Mouse (Mus musculus): ENCODE data around the gene Krt80.
"Not testable (repeated sequence)": the region's sequence is repeated elsewhere in the genome, so short reads cannot be mapped to it uniquely, and the experiment has no call there.

Krt80 gene

DNA sequence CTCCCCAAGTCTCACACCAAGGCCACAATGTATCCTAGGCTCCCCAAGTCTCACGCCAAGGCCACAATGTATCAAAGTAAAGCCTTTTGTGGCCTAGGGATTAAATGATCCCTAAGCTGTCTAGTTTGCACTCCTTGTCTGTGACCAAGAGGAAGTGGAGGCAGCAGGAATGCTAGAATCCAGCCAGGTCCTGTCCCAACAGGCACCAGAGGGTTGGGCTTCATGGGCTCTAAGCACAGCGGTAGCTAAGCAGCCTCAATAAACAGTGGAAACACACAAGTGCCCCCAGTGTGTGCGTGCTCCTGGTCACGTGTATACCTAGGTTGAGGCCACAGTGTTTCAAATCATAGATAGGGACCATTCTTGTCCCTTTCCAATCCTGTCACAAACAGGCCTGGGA is 31.6 kb downstream of the Krt80 start:
- no peak for DNase-seq

GRCm38 (mm10) chr15:101336474-101337174 is 33.3 kb downstream of the Krt80 start:
- DNase-seq: no peak

GRCm38 (mm10) chr15:101333648-101334047 is 36.3 kb downstream of the Krt80 start:
- no peak for DNase-seq

DNA sequence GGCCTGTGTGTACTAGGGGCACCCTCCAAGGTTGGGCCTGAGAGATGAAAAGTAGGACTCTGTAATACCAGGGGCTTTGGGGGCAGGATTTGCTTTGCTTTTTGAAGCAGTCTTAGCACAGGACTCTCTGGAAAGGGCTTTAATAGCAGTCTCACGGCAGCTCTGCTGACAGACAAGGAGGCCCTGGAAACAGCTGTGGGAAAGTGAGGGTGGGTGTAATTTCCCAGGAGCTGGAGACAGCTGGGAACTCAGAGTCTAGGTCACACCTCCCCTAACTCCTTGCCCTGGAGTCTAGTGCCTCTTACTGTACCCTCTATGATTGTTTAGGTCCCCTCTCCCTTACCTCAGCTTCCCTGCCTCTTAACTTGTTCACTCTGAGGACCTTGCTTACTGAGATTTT is 36.8 kb downstream of the Krt80 start:
- no peak for DNase-seq

GRCm38 (mm10) chr15:101332370-101332769 is 37.6 kb downstream of the Krt80 start:
- DNase-seq: peak in 1 of 2 experiments; percentile 19

DNA sequence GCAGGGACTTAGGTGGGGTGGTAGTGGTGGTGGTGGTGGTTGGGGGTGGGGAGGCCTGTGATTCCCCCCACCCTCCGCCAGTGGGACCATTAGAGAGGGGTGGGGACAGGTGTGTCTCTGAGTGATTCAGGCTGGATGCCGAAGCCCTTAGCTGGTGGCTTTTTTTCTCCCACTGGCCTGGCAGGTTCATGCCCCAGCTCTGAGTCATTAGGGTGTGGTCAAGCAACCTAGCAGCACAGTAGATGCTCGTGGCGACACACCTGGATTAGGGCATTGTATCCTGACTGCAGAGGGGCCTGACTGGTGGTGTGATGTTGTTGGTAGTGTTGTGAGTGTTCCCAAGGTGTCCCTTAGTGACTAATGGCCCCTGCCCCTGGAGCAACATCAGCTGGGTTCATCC is 38.9 kb downstream of the Krt80 start:
- no peak for DNase-seq

DNA sequence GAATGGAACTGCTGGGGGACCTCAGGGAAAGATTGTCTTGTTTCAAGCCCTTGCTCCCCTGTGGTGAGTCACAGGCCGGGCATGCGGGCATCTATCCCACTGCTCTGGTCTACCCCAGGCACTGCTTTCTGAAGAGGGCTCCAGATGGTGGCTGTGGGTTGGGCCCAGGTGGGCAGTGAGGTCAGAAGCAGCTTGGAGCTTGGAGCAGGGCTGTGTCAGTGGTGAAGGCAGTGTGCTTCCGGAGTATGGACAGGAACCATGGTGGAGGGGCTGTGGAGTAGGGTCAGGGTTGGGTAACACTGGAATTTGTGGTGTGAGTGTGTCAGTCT is 40.4 kb downstream of the Krt80 start:
- DNase-seq: no peak

DNA sequence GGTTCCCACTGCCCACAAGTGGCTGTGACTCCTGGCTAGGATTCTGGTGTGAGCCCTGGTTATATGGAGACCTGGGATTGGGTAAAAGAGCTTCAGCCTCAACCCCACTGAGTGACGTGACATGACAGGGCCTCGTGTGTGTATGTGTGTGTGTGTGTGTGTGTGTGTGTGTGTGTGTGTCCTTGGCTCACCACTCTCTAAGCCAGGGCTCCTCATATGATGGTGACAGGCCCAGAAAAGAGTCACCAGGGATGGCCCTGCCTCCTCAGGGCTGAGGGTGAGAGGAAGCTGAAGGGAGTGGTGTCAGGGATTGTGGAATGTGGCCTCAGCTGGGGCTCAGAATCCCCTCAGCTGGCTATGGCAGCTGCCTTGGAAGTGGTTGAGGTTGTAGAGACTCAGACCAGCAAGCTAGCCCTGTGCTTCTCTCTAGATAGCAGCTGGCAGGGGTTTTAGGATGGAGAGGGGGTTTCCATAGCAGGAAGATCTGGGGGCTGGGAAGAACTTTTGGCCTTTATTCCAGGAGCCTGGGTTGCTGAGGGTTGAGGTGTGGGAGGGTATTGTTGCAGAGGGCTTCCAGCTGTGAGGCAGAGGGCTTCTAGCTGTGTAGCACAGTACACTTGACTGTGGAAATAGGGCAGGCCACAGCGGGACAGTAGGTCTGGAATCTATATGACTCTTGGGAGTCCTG is 40.9 kb downstream of the Krt80 start:
- no peak for DNase-seq

- DNase-seq: peak; percentile 79 to 80
Measured at GRCm38 (mm10) chr15:101327282-101327681, 42.7 kb downstream of the Krt80 start.

GRCm38 (mm10) chr15:101325991-101326534 is 43.9 kb downstream of the Krt80 start:
- no peak for DNase-seq

DNA sequence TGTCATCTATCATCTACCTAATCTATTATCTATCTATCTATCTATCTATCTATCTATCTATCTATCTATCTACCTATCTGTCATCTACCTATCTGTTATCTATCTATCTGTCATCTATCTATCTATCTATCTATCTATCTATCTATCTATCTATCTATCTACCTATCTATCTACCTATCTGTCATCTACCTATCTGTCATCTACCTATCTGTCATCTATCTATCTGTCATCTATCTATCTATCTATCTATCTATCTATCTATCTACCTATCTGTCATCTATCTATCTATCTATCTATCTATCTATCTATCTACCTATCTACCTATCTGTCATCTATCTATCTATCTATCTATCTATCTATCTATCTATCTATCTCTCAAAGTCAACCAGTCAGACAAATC is 45.6 kb downstream of the Krt80 start:
- not testable (repeated sequence) for DNase-seq

DNA sequence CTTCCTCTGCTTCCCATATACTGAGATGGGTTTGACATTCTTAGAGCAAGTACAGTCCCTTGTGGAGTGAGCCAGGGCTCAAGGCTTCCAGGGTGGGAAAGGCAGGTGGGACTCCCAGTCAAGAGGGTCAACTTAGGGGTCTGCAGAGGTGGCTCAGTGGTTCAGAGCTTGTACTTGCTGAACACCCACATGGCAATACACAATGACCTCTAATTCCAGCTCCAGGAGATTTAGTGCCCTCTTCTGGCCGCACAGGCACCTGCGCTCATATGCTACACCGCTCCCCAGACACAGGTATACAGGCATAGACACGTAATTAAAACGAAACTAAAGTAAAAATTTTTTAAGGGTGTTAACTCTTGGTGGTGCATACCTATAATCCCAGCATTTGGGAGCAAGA is 46.5 kb downstream of the Krt80 start:
- DNase-seq: no peak

DNA sequence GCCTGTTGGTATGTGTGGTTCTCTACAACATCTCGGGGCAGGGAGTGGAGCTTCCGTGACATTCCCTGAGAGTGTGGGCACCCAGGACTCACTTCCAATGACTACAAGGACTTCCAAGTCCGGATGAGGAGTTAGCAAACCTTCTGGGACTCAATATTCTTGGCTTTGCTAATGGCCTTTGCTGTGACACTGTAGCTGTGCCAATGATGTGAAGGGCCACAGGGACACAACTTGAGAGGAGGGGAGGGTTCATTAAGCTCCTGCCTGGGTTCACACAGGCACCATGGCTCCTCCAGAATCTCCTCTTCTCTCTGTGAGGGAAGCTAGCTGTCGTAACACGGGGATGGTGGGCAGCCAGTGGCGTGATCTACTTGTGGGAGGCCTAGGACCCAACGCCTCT is 47.3 kb downstream of the Krt80 start:
- no peak for DNase-seq

- DNase-seq: no peak
Measured at GRCm38 (mm10) chr15:101322106-101322505, 47.9 kb downstream of the Krt80 start.

DNA sequence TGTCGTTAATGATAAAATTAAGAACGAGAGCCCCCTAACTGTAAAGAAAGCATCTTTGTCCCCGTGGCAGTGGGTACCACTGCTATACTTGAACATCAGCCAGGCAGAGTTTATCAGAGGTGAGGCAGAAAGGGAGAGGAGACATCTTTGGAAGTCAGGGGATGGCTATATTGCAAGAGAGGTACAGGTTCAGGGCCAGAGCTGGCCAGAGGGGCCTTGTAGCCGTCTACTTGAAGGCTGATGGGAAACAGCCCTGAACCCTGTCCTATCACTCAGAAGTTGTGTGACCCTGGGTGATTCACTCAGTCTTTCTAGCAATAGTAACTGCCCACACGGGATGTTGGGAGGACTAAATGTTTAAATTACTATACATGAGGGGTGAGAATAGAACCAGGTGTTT is 48.8 kb downstream of the Krt80 start:
- DNase-seq: no peak

DNA sequence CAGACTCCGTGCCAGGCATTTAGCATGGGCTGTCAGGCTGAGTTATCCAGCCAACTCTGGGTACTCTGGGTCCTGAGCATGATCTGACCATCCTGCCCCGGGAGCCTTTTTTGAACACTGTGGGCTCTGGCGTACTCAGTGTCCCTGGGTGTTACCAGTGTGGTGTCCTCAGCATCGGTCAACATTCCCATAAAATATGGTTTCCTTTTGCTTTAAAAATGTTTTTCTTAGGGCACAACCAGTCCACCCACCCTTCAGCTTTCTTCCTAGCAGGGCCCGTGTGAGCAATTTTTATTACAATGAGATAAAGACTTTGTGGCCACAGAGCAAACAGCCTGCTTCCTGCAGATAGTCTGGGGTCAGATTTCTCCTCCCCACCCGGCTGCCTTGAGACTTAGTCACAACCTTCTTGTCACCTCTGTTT is 49.3 kb downstream of the Krt80 start:
- no peak for DNase-seq

GRCm38 (mm10) chr15:101320010-101320617 is 49.8 kb downstream of the Krt80 start:
- no peak for DNase-seq

DNA sequence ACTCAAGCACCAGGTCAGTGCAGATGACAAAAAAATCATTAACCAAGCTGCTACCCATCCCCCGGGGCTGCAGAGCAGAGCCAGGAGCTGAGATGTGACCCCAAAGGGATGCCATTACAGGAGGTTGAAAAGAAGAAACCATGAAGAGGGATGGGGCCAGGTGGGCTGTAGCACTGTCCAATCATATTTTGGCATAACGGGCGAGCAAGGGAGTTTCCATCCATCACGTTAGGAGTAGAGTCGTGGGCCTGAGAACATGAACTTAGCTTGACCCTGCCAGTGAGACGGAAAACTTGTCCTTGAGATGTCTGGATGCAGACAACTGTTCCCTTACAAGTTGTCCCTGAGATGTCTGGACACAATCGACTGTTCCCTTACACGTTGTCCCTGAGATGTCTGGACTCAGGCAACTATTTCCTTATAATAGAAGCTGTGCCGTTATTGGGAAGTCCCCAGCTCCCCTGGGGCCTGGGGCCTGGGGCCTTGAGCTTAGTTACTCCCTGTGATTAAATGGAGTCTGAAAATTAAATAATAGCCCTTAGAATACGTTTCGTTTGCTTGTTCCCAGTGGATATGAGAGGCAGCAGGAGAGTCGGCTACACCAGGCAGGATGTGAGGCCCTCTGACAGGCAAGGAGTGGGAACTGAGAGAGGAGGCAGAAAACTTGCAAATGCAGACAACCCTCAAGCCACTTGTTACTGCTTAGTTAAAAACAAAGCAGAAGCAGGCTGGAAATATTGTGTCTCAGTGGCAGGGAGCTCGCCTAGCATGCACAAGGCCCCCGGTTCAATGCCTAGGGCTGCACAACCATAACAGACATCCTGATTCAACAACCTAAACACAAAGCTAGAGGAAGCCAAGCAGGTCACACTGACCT is 50.8 kb downstream of the Krt80 start:
- no peak for DNase-seq

DNA sequence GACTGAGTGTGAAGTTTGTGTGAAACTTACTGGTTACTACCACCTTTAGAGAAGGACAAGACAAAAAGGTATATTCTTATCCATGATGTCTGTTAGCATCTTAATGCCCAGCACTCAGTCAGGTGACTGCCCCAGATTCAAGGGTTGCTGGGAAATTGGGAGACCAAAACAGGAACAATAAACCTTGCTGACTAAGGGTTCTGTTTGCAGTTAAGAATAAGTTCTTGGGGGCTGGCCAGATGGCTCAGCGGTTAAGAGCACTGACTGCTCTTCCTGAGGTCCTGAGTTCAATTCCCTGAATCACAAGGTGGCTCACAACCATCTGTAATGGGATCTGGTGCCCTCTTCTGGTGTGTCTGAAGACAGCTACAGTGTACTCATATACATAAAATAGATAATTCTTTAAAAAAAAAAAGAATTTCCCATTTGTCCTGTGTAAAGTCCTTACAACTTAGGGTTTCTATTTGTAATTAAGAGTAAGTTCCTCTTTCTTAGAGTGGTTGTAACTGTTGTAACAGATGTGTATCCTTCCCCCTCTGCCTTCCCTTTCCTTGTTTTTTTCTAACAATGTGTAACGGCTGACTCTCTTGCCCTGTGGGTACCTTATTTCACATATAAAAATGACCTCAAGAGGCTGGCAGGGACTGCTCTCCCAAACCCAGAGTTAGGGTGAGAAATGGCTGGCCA is 52.0 kb downstream of the Krt80 start:
- no peak for DNase-seq

GRCm38 (mm10) chr15:101316913-101317813 is 52.8 kb downstream of the Krt80 start:
- DNase-seq: no peak

GRCm38 (mm10) chr15:101316279-101316912 is 53.6 kb downstream of the Krt80 start:
- DNase-seq: no peak

Data from cerebellum, postnatal 36 days (tissue).